Mouse (Mus musculus) midbrain, embryonic 12.5 days (tissue): ENCODE measurements at regions not wholly inside any gene's neighbourhood (a gene's known extent, or its start where the extent isn't known, plus 50 kb on each side); places are given as distances from the start of the nearest gene placed in this dataset.
"Not testable (repeated sequence)": the region's sequence is repeated elsewhere in the genome, so short reads cannot be mapped to it uniquely, and the experiment has no call there.

Experiments used
- ATAC-seq: fragments of 200-750 bp; cut with Nextera tagmentation; 2 replicates; pipeline ENCODE4 v1.8.0; 2017; ENCODE audit warnings: low read depth, moderate TSS enrichment, moderate library complexity; ENCODE audit not compliant: low FRiP score
- H3K27ac ChIP-seq: fragments of 300-500 bp; sonication (generic); replicated peaks from 2 replicates; pipeline ENCODE4 v1.5.1; 2016; ENCODE audit warnings: mild to moderate bottlenecking
- H3K27me3 ChIP-seq: fragments of 300-500 bp; sonication (generic); 2 replicates; pipeline ENCODE4 v1.6.1; 2016; ENCODE audit warnings: mild to moderate bottlenecking
- H3K36me3 ChIP-seq: fragments of 300-500 bp; sonication (generic); 2 replicates; pipeline ENCODE4 v1.6.1; 2016
- H3K4me1 ChIP-seq: fragments of 300-500 bp; sonication (generic); 2 replicates; pipeline ENCODE4 v1.6.1; 2016
- H3K4me2 ChIP-seq: fragments of 300-500 bp; sonication (generic); replicated peaks from 2 replicates; pipeline ENCODE4 v1.6.1; 2016; ENCODE audit warnings: mild to moderate bottlenecking, moderate library complexity
- H3K4me3 ChIP-seq: fragments of 300-500 bp; sonication (generic); 2 replicates; pipeline ENCODE4 v1.5.1; 2016; ENCODE audit warnings: mild to moderate bottlenecking
- H3K9ac ChIP-seq: fragments of 300-500 bp; sonication (generic); replicated peaks from 2 replicates; pipeline ENCODE4 v1.6.1; 2016; ENCODE audit warnings: mild to moderate bottlenecking, moderate library complexity
- H3K9me3 ChIP-seq: fragments of 300-500 bp; sonication (generic); 2 replicates; pipeline ENCODE4 v1.6.1; 2016; ENCODE audit warnings: mild to moderate bottlenecking
- WGBS: fragments of 180-500 bp; shearing (Covaris S2); methylation state at CpG from one replicate; pipeline ENCODE4 v1.1.7; 2016; 5-methylcytosine and 5-hydroxymethylcytosine counted together

GRCm38 (mm10) chr2:18585564-18586336 lies 86.4 kb upstream of the Commd3 start:
- no peaks in the 10 kb centered on the region for H3K36me3 ChIP-seq
- H3K27me3 ChIP-seq: peaks cover 3% of the 10 kb centered on the region; the same call in 1 of the 2 replicates
- WGBS: 35% methylated on average over 9 of the region's 9 CpGs
- H3K27ac ChIP-seq: no peak overlapping the region
- H3K4me2 ChIP-seq: no peak overlapping the region
- peaks cover 3% of the 10 kb centered on the region; the same call in 1 of the 2 replicates for H3K4me1 ChIP-seq
- ATAC-seq: 0 out of 2 replicates have a peak, but pooled peaks have one; percentile 11
- H3K9me3 ChIP-seq: no peaks in the 10 kb centered on the region
- H3K9ac ChIP-seq: no peak overlapping the region
- no peak overlapping the region for H3K4me3 ChIP-seq

GRCm38 (mm10) chr2:18558133-18558532 lies 114.1 kb upstream of the Commd3 start:
- H3K4me1 ChIP-seq: 0 out of 2 replicates have a peak, but pooled peaks cover 4% of the 10 kb centered on the region
- no peak overlapping the region for H3K4me2 ChIP-seq
- no peaks in the 10 kb centered on the region for H3K27me3 ChIP-seq
- no peak overlapping the region for H3K4me3 ChIP-seq
- no peak for ATAC-seq
- H3K36me3 ChIP-seq: no peaks in the 10 kb centered on the region
- no peak overlapping the region for H3K9ac ChIP-seq
- WGBS: 46% methylated on average over 4 of the region's 4 CpGs
- no peaks in the 10 kb centered on the region for H3K9me3 ChIP-seq
- H3K27ac ChIP-seq: no peak overlapping the region

DNA sequence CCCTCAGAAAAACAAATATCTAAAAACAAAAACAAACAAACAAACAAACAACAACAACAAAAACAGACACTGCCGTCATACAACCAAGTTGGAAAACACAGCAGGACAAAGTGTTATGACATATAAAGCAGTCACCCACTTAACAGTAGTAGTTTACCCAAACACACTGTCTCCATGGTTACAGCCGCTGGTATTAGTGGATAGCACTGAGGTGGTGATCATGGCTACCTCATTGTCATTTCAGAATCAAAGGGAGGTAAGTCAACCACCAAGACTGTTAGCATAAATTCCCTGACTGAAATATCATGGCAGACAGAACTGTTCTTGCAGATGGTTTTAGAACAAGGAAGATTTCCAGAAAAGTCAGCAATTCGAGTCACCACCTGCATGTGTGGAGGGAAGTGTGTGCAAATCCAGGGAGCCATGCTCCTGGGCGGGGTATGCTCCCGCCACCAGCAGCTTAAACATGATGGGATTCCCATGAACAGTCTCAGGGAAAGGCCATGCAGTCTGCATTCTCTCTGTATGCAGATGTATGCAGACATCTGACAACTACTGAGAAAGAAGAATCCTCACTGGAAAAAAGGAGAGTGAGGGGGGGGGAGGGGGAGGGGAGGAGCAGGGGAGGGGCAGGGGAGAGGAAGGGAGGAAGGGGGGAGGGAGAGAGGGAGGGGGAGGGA lies 124.1 kb upstream of the Commd3 start:
- Histone ChIP-seq H3K27me3 (no peaks in the 10 kb centered on the region), H3K27ac (no peak overlapping the region), H3K36me3 (no peaks in the 10 kb centered on the region), H3K9me3 (no peaks in the 10 kb centered on the region), H3K4me3 (no peak overlapping the region), H3K9ac (no peak overlapping the region), H3K4me1 (no peaks in the 10 kb centered on the region; the same call in 1 of the 2 replicates), H3K4me2 (no peak overlapping the region)
- 69% methylated on average over 5 of the region's 5 CpGs for WGBS
- peak; percentile 60; the same call in 1 of the 2 replicates for ATAC-seq

GRCm38 (mm10) chr2:18524387-18524786 lies 131.8 kb upstream of the Dnajc1 start:
- Histone ChIP-seq H3K4me1 (no peaks in the 10 kb centered on the region), H3K27ac (no peak overlapping the region), H3K4me2 (no peak overlapping the region), H3K9ac (no peak overlapping the region), H3K4me3 (no peak overlapping the region), H3K27me3 (no peaks in the 10 kb centered on the region), H3K36me3 (no peaks in the 10 kb centered on the region), H3K9me3 (no peaks in the 10 kb centered on the region)
- 84% methylated on average over 7 of the region's 7 CpGs for WGBS
- no peak for ATAC-seq

- no peaks in the 10 kb centered on the region for H3K36me3 ChIP-seq
- no peak for ATAC-seq
Observed at GRCm38 (mm10) chr2:18523911-18524310, 131.3 kb upstream of the Dnajc1 start.

DNA sequence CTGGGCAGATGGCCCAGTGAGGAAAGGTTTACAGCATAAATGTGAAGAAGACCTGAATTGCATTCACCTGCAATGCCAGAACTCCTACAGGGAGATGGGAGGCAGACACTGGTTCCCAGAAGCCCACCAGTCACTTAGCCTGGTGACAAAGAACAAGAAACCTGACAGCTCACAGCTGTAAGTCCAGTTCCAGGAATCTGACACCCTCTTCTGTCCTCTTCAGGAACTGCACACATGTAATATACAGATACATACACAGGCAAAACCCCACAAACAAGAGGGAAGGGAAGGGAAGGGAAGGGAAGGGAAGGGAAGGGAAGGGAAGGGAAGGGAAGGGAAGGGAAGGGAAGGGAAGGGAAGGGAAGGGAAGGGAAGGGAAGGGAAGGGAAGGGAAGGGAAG lies 120.8 kb upstream of the Dnajc1 start:
- H3K4me1 ChIP-seq: no peaks in the 10 kb centered on the region
- H3K4me3 ChIP-seq: no peak overlapping the region
- no peaks in the 10 kb centered on the region for H3K36me3 ChIP-seq
- H3K4me2 ChIP-seq: no peak overlapping the region
- H3K9me3 ChIP-seq: no peaks in the 10 kb centered on the region
- H3K9ac ChIP-seq: no peak overlapping the region
- no peaks in the 10 kb centered on the region for H3K27me3 ChIP-seq
- no peak overlapping the region for H3K27ac ChIP-seq
- no peak for ATAC-seq

More at GRCm38 (mm10) chr2:18523911-18524310, 131.3 kb upstream of the Dnajc1 start:
- Histone ChIP-seq H3K9ac (no peak overlapping the region), H3K4me1 (no peaks in the 10 kb centered on the region), H3K27ac (no peak overlapping the region), H3K4me2 (no peak overlapping the region), H3K27me3 (no peaks in the 10 kb centered on the region), H3K4me3 (no peak overlapping the region), H3K9me3 (no peaks in the 10 kb centered on the region)
- WGBS: 78% methylated on average over 3 of the region's 3 CpGs

- H3K9ac ChIP-seq: no peak overlapping the region
- no peaks in the 10 kb centered on the region for H3K4me1 ChIP-seq
- H3K36me3 ChIP-seq: no peaks in the 10 kb centered on the region
- 88% methylated on average over 1 of the region's 1 CpGs for WGBS
- H3K27ac ChIP-seq: no peak overlapping the region
- H3K4me2 ChIP-seq: no peak overlapping the region
- no peaks in the 10 kb centered on the region for H3K27me3 ChIP-seq
- no peaks in the 10 kb centered on the region for H3K9me3 ChIP-seq
- no peak for ATAC-seq
- no peak overlapping the region for H3K4me3 ChIP-seq
Observed at GRCm38 (mm10) chr2:18509317-18509716, 116.7 kb upstream of the Dnajc1 start.

- ATAC-seq: no peak
- no peaks in the 10 kb centered on the region for H3K9me3 ChIP-seq
- H3K4me2 ChIP-seq: no peak overlapping the region
- no peak overlapping the region for H3K4me3 ChIP-seq
- H3K4me1 ChIP-seq: no peaks in the 10 kb centered on the region
- 71% methylated on average over 3 of the region's 3 CpGs for WGBS
- H3K27ac ChIP-seq: no peak overlapping the region
- no peaks in the 10 kb centered on the region for H3K27me3 ChIP-seq
- H3K9ac ChIP-seq: no peak overlapping the region
- no peaks in the 10 kb centered on the region for H3K36me3 ChIP-seq
Observed at GRCm38 (mm10) chr2:18473361-18473771, 80.7 kb upstream of the Dnajc1 start.

- Histone ChIP-seq H3K27me3 (no peaks in the 10 kb centered on the region), H3K4me2 (no peak overlapping the region), H3K36me3 (no peaks in the 10 kb centered on the region), H3K9ac (no peak overlapping the region), H3K4me3 (no peak overlapping the region), H3K4me1 (no peaks in the 10 kb centered on the region), H3K9me3 (no peaks in the 10 kb centered on the region), H3K27ac (no peak overlapping the region)
- no peak for ATAC-seq
- 88% methylated on average over 4 of the region's 4 CpGs for WGBS
Observed at GRCm38 (mm10) chr2:18460901-18461300, 68.3 kb upstream of the Dnajc1 start.

DNA sequence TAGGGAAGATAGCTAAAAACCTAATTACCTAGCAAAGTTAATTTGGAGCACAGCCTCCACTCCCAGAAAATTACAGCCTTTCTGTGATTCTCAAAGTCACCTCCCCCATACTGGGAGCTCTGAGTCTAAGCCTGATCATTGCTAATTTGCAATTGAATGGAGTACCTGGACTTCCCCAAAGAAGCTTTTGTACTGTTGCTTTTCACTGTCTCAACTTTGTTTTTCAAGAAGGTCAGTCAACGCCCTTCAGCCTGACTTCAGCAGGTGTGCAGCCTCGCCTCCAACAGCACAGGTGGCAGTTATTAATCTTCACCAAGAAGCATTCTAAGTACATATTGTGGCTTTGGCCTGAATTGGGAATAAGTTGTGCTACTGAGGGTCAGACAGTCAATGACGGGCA lies 67.7 kb upstream of the Dnajc1 start:
- not testable (repeated sequence) for H3K27ac ChIP-seq, H3K36me3 ChIP-seq, H3K4me3 ChIP-seq, H3K4me1 ChIP-seq, H3K9me3 ChIP-seq, H3K27me3 ChIP-seq, H3K4me2 ChIP-seq, ATAC-seq, H3K9ac ChIP-seq
- 69% methylated on average over 3 of the region's 3 CpGs for WGBS

- not testable (repeated sequence) for H3K9ac ChIP-seq, H3K36me3 ChIP-seq, H3K9me3 ChIP-seq, H3K27me3 ChIP-seq, ATAC-seq, H3K4me1 ChIP-seq, H3K27ac ChIP-seq, H3K4me3 ChIP-seq
- peak overlapping the region; percentile 27; the same call in 1 of the 2 replicates for H3K4me2 ChIP-seq
- WGBS: 22% methylated on average over 2 of the region's 2 CpGs
Observed at GRCm38 (mm10) chr2:18453426-18453825, 60.8 kb upstream of the Dnajc1 start.

GRCm38 (mm10) chr2:18445809-18446208 lies 53.2 kb upstream of the Dnajc1 start:
- H3K4me2 ChIP-seq: no peak overlapping the region
- no peaks in the 10 kb centered on the region for H3K4me1 ChIP-seq
- no peak for ATAC-seq
- no peaks in the 10 kb centered on the region for H3K9me3 ChIP-seq
- no peak overlapping the region for H3K27ac ChIP-seq
- WGBS: 33% methylated on average over 1 of the region's 1 CpGs
- H3K27me3 ChIP-seq: no peaks in the 10 kb centered on the region
- no peak overlapping the region for H3K4me3 ChIP-seq
- H3K36me3 ChIP-seq: no peaks in the 10 kb centered on the region
- no peak overlapping the region for H3K9ac ChIP-seq
